Mouse (Mus musculus) adrenal gland, adult 18-20 months (tissue): ENCODE data around the gene Pgs1. TPM values are rescaled to one million over a fixed set of nuclear protein-coding genes. Genes with fewer than 3 reads are reported as not detected.

Experiments used
- DNase-seq, 2 experiments: peaks; one replicate each; pipeline ENCODE4 v3.0.0; 2021 to 2022; ENCODE audit warnings: low spot score in 2 of 2
- total RNA-seq, 2 experiments: library from RNA; stranded (reverse); gene quantifications; 1 replicate in 1 of 2; 2 replicates in 1 of 2; pipeline ENCODE4 v1.2.3; 2021

The Pgs1 gene
- total RNA-seq, 2 experiments from 2014 or later: 47.8 to 65.5 TPM

- DNase-seq: no peak
Observed at GRCm38 (mm10) chr11:117999260-117999934, 13.3 kb downstream of the Pgs1 start.

GRCm38 (mm10) chr11:118000083-118000482, 14.0 kb downstream of the Pgs1 start:
- DNase-seq: no peak

GRCm38 (mm10) chr11:118000565-118001215, 14.6 kb downstream of the Pgs1 start:
- DNase-seq: no peak

GRCm38 (mm10) chr11:118003176-118003575, 17.1 kb downstream of the Pgs1 start:
- DNase-seq: peak in 1 of 2 experiments; percentile 38

- no peak for DNase-seq
Observed at GRCm38 (mm10) chr11:118003718-118004117, 17.6 kb downstream of the Pgs1 start.

GRCm38 (mm10) chr11:118004217-118004616, 18.1 kb downstream of the Pgs1 start:
- DNase-seq: no peak

- DNase-seq: no peak
Observed at GRCm38 (mm10) chr11:118007460-118008143, 21.5 kb downstream of the Pgs1 start.

GRCm38 (mm10) chr11:118008144-118008805, 22.2 kb downstream of the Pgs1 start:
- DNase-seq: no peak

GRCm38 (mm10) chr11:118008843-118009242, 22.8 kb downstream of the Pgs1 start:
- no peak for DNase-seq

GRCm38 (mm10) chr11:118009865-118010571, 23.9 kb downstream of the Pgs1 start:
- DNase-seq: no peak

GRCm38 (mm10) chr11:118012595-118012994, 26.5 kb downstream of the Pgs1 start:
- DNase-seq: no peak

GRCm38 (mm10) chr11:118013339-118013738, 27.2 kb downstream of the Pgs1 start:
- no peak for DNase-seq

GRCm38 (mm10) chr11:118014391-118014995, 28.4 kb downstream of the Pgs1 start:
- no peak for DNase-seq

- no peak for DNase-seq
Observed at GRCm38 (mm10) chr11:118015381-118016145, 29.5 kb downstream of the Pgs1 start.

- no peak for DNase-seq
Observed at GRCm38 (mm10) chr11:118018328-118018727, 32.2 kb downstream of the Pgs1 start.

- DNase-seq: peak; percentile 68 to 80
Observed at GRCm38 (mm10) chr11:118021806-118022205, 35.7 kb downstream of the Pgs1 start.

- DNase-seq: no peak
Observed at GRCm38 (mm10) chr11:118023475-118023874, 37.4 kb downstream of the Pgs1 start.

GRCm38 (mm10) chr11:118024111-118024510, 38.0 kb downstream of the Pgs1 start:
- DNase-seq: no peak

- DNase-seq: no peak
Observed at GRCm38 (mm10) chr11:118029170-118029569, 43.1 kb downstream of the Pgs1 start.

GRCm38 (mm10) chr11:118031134-118031533, 45.0 kb downstream of the Pgs1 start:
- DNase-seq: no peak
